Mouse (Mus musculus): ENCODE results near the gene Pde9a. TPM values are rescaled to one million over a fixed set of nuclear protein-coding genes. Genes with fewer than 3 reads are reported as not detected.

Gene Pde9a
- total and polyA plus RNA-seq, 3 experiments = 0.56 TPM; not detected in 2

- Histone ChIP-seq H3K27me3 (ENCODE audit: control insufficient read depth in 1 of 2, insufficient read depth in 2 of 2, low read length in 2 of 2) (no peaks in the 10 kb centered on the region), H3K79me2 (ENCODE audit: control insufficient read depth, insufficient read depth, low read length, poor library complexity) (peaks cover 2% of the 10 kb centered on the region; the same call in 1 of the 2 replicates), H3K9me3 (replicated peaks; ENCODE audit: insufficient read depth, low read length) (no peaks in the 10 kb centered on the region), H3K4me3 (ENCODE audit: control insufficient read depth in 1 of 2, insufficient read depth in 1 of 2, low read depth in 2 of 2, low read length in 2 of 2) (peak overlapping the region; percentile 60 to 81), H3K4me1 (ENCODE audit: control insufficient read depth in 1 of 2, insufficient read depth in 2 of 2, low read length in 2 of 2) (no peaks in the 10 kb centered on the region), H3K36me3 (ENCODE audit: control insufficient read depth in 1 of 2, insufficient read depth in 2 of 2, low read length in 2 of 2) (peaks cover 1 to 3% of the 10 kb centered on the region in 2 experiments; a peak in 2 of 4 replicates), H3K9ac (ENCODE audit: control insufficient read depth, low read depth, low read length, poor library complexity, severe bottlenecking) (peak overlapping the region; percentile 43), H3K27ac (ENCODE audit: control insufficient read depth, low read depth, low read length) (peak overlapping the region; percentile 51)
- no peak for DNase-seq (ENCODE audit: low read depth, low spot score)
- TF ChIP-seq MAZ (IDR thresholded peaks at IDR 0.05; ENCODE audit: low read depth, low read length) = 0 out of 2 replicates have a peak, but pooled peaks have one; percentile 31
- TF ChIP-seq E2F4 (IDR thresholded peaks at IDR 0.05; ENCODE audit: borderline replicate concordance, low read depth, low read length) = no peak
- TF ChIP-seq MEF2A (IDR thresholded peaks at IDR 0.05; ENCODE audit: extremely low read depth, insufficient replicate concordance, low read depth, low read length, poor library complexity, severe bottlenecking) = no peak
- TF ChIP-seq SMC3 (IDR thresholded peaks at IDR 0.05; ENCODE audit: low read depth, low read length) = peak; percentile 51
- TF ChIP-seq CTCF (IDR thresholded peaks at IDR 0.05 in 2 of 3, conservative IDR thresholded peaks at IDR 0.05 in 1 of 3; ENCODE audit: control insufficient read depth in 1 of 3, insufficient read depth in 1 of 3, low read depth in 2 of 3, low read length in 3 of 3, poor library complexity in 1 of 3, severe bottlenecking in 1 of 3) = peak in 1 of 3 experiments; percentile 44; a peak in 2 of 6 replicates
- TF ChIP-seq RAD21 (IDR thresholded peaks at IDR 0.05; ENCODE audit: low read depth, low read length) = peak; percentile 34
These were observed 133.4 kb downstream of the Pde9a start for GRCm38 (mm10) chr17:31519344-31519945.

GRCm38 (mm10) chr17:31519946-31520838 lies 134.2 kb downstream of the Pde9a start, which contains the start of the genes Wdr4 and Ndufv3:
TSS of gene Wdr4 (minus strand) at chr17:31519980.
TSS of gene Ndufv3 (plus strand) at chr17:31520115.
- Histone ChIP-seq H3K4me3 (ENCODE audit: control insufficient read depth in 1 of 2, insufficient read depth in 1 of 2, low read depth in 2 of 2, low read length in 2 of 2) (peak within 1 kb of the TSS; percentile 81 to 93), H3K27me3 (ENCODE audit: control insufficient read depth in 1 of 2, insufficient read depth in 2 of 2, low read length in 2 of 2) (no peaks in the 10 kb centered on the region), H3K4me1 (ENCODE audit: control insufficient read depth in 1 of 2, insufficient read depth in 2 of 2, low read length in 2 of 2) (no peaks in the 10 kb centered on the region), H3K9me3 (replicated peaks; ENCODE audit: insufficient read depth, low read length) (no peaks in the 10 kb centered on the region), H3K36me3 (ENCODE audit: control insufficient read depth in 1 of 2, insufficient read depth in 2 of 2, low read length in 2 of 2) (peaks cover 1 to 3% of the 10 kb centered on the region in 2 experiments; a peak in 2 of 4 replicates), H3K79me2 (ENCODE audit: control insufficient read depth, insufficient read depth, low read length, poor library complexity) (peaks cover 2% of the 10 kb centered on the region; the same call in 1 of the 2 replicates), H3K27ac (ENCODE audit: control insufficient read depth, low read depth, low read length) (peak within 1 kb of the TSS; percentile 51), H3K9ac (ENCODE audit: control insufficient read depth, low read depth, low read length, poor library complexity, severe bottlenecking) (peak within 1 kb of the TSS; percentile 82)
- peak; percentile 100 for DNase-seq (ENCODE audit: low read depth, low spot score)
- TF ChIP-seq ZC3H11A (IDR thresholded peaks at IDR 0.05; ENCODE audit: low read depth, low read length) (no peak), POLR2AphosphoS2 (IDR thresholded peaks at IDR 0.05; ENCODE audit: low read length) (no peak), TAL1 (IDR thresholded peaks at IDR 0.05; ENCODE audit: low read length) (no peak), MEF2A (IDR thresholded peaks at IDR 0.05; ENCODE audit: extremely low read depth, insufficient replicate concordance, low read depth, low read length, poor library complexity, severe bottlenecking) (no peak), KAT2A (conservative IDR thresholded peaks at IDR 0.05; ENCODE audit: low read depth, low read length) (no peak), HCFC1 (IDR thresholded peaks at IDR 0.05; ENCODE audit: low read depth, low read length) (peak; percentile 73), POLR2A (IDR thresholded peaks at IDR 0.05; ENCODE audit: control insufficient read depth in 1 of 2, insufficient read depth in 1 of 2, low read depth in 1 of 2, low read length in 2 of 2, poor library complexity in 1 of 2) (peak; percentile 67 to 93), BHLHE40 (IDR thresholded peaks at IDR 0.05; ENCODE audit: borderline replicate concordance, low read depth, low read length) (no peak), ETS1 (IDR thresholded peaks at IDR 0.05; ENCODE audit: low read depth, low read length) (no peak), GABPA (IDR thresholded peaks at IDR 0.05; ENCODE audit: low read depth, low read length) (no peak), NRF1 (IDR thresholded peaks at IDR 0.05; ENCODE audit: insufficient read depth, low read depth, low read length, poor library complexity, severe bottlenecking) (peak; percentile 79), MYB (IDR thresholded peaks at IDR 0.05; ENCODE audit: low read depth, low read length) (no peak), CHD2 (IDR thresholded peaks at IDR 0.05; ENCODE audit: low read length) (no peak), TBP (IDR thresholded peaks at IDR 0.05; ENCODE audit: low read depth, low read length) (peak; percentile 78), CTCF (IDR thresholded peaks at IDR 0.05 in 2 of 3, conservative IDR thresholded peaks at IDR 0.05 in 1 of 3; ENCODE audit: control insufficient read depth in 1 of 3, insufficient read depth in 1 of 3, low read depth in 2 of 3, low read length in 3 of 3, poor library complexity in 1 of 3, severe bottlenecking in 1 of 3) (no peak; a peak in 1 of 6 replicates), USF2 (IDR thresholded peaks at IDR 0.05; ENCODE audit: borderline replicate concordance in 1 of 2, insufficient read depth in 1 of 2, low read depth in 1 of 2, low read length in 2 of 2) (no peak), UBTF (IDR thresholded peaks at IDR 0.05; ENCODE audit: borderline replicate concordance, insufficient read depth, low read depth, low read length) (no peak), SIN3A (IDR thresholded peaks at IDR 0.05; ENCODE audit: low read length) (peak; percentile 33; the same call in 1 of the 2 replicates), RAD21 (IDR thresholded peaks at IDR 0.05; ENCODE audit: low read depth, low read length) (no peak), ZKSCAN1 (IDR thresholded peaks at IDR 0.05; ENCODE audit: low read depth, low read length) (no peak), MXI1 (IDR thresholded peaks at IDR 0.05; ENCODE audit: low read depth, low read length) (peak; percentile 52; the same call in 1 of the 2 replicates), MYC (IDR thresholded peaks at IDR 0.05; ENCODE audit: low read depth, low read length) (no peak), ZNF384 (IDR thresholded peaks at IDR 0.05; ENCODE audit: low read depth, low read length) (no peak)
